Mouse (Mus musculus) embryonic facial prominence, embryonic 11.5 days (tissue): ENCODE data around the gene Gm43191. TPM values are rescaled to one million over a fixed set of nuclear protein-coding genes. Genes with fewer than 3 reads are reported as not detected.

Experiments
- ATAC-seq: fragments of 200-750 bp; cut with Nextera tagmentation; replicated peaks from 2 replicates; pipeline ENCODE4 v1.8.0; 2017; ENCODE audit warnings: low read depth; ENCODE audit not compliant: insufficient number of reproducible peaks, low FRiP score, low TSS enrichment
- DNase-seq: peaks from one replicate; pipeline ENCODE4 v3.0.0-alpha.2; 2015; ENCODE audit warnings: low spot score
- H3K27ac ChIP-seq: fragments of 300-500 bp; sonication (generic); replicated peaks from 2 replicates; pipeline ENCODE4 v1.5.1; 2014; ENCODE audit warnings: mild to moderate bottlenecking, low read depth, low read length, control low read depth
- H3K27me3 ChIP-seq: fragments of 300-500 bp; sonication (generic); 2 replicates; pipeline ENCODE4 v1.6.1; 2014; ENCODE audit warnings: mild to moderate bottlenecking, low read length, moderate library complexity, mixed read lengths; ENCODE audit not compliant: control insufficient read depth, insufficient read depth
- H3K36me3 ChIP-seq: fragments of 300-500 bp; sonication (generic); replicated peaks from 2 replicates; pipeline ENCODE4 v1.6.1; 2014; ENCODE audit warnings: low read depth, mild to moderate bottlenecking, low read length, moderate library complexity, mixed read lengths; ENCODE audit not compliant: control insufficient read depth, insufficient read depth
- H3K4me1 ChIP-seq: fragments of 300-500 bp; sonication (generic); 2 replicates; pipeline ENCODE4 v1.6.1; 2014; ENCODE audit warnings: low read length, mixed read lengths; ENCODE audit not compliant: control insufficient read depth, insufficient read depth
- H3K4me2 ChIP-seq: fragments of 300-500 bp; sonication (generic); 2 replicates; pipeline ENCODE4 v1.6.1; 2014; ENCODE audit warnings: low read depth, mild to moderate bottlenecking, control low read depth, low read length, moderate library complexity
- H3K4me3 ChIP-seq: fragments of 300-500 bp; sonication (generic); 2 replicates; pipeline ENCODE4 v1.5.1; 2014; ENCODE audit warnings: low read depth, low read length, control low read depth
- H3K9ac ChIP-seq: fragments of 300-500 bp; sonication (generic); replicated peaks from 2 replicates; pipeline ENCODE4 v1.6.1; 2014; ENCODE audit warnings: mild to moderate bottlenecking, control low read depth, low read length
- H3K9me3 ChIP-seq: fragments of 300-500 bp; sonication (generic); replicated peaks from 2 replicates; pipeline ENCODE4 v1.6.1; 2016; ENCODE audit warnings: mild to moderate bottlenecking, low read length, inconsistent platforms, mixed read lengths; ENCODE audit not compliant: control insufficient read depth
- WGBS: fragments of 180-500 bp; shearing (Covaris S2); extraction: QIAGEN DNeasy Blood & Tissue Kit; methylation state at CpG from one replicate; pipeline ENCODE4 v1.1.7; 2014; 5-methylcytosine and 5-hydroxymethylcytosine counted together
- polyA plus RNA-seq: library from polyadenylated mRNA; unstranded; fragments of >200 nt; fragmentation: Nextera tagmentation; extraction: Ambion mirVana; gene quantifications from 2 replicates; pipeline ENCODE4 v1.2.1, GENCODE M21; 2014

Gene Gm43191
- polyA plus RNA-seq, 1 experiment from 2014 or later: not detected

- Histone ChIP-seq H3K9ac (no peak overlapping the region), H3K9me3 (no peaks in the 10 kb centered on the region), H3K27me3 (no peaks in the 10 kb centered on the region), H3K4me3 (no peak overlapping the region), H3K27ac (no peak overlapping the region), H3K4me1 (no peaks in the 10 kb centered on the region), H3K4me2 (no peak overlapping the region), H3K36me3 (peaks cover 6% of the 10 kb centered on the region)
- WGBS: 82% methylated on average over 2 of the region's 2 CpGs
- ATAC-seq (no peak), DNase-seq (no peak)
Measured at GRCm38 (mm10) chr3:116642373-116642772, 38.7 kb downstream of the Gm43191 start.

GRCm38 (mm10) chr3:116641811-116642371, 39.2 kb downstream of the Gm43191 start:
- no peak overlapping the region for H3K27ac ChIP-seq
- H3K36me3 ChIP-seq: peaks cover 6% of the 10 kb centered on the region
- H3K27me3 ChIP-seq: no peaks in the 10 kb centered on the region
- H3K4me2 ChIP-seq: no peak overlapping the region
- WGBS: 93% methylated on average over 6 of the region's 6 CpGs
- DNase-seq (no peak), ATAC-seq (no peak)
- no peak overlapping the region for H3K4me3 ChIP-seq
- H3K9ac ChIP-seq: no peak overlapping the region
- H3K9me3 ChIP-seq: no peaks in the 10 kb centered on the region
- H3K4me1 ChIP-seq: no peaks in the 10 kb centered on the region

- ATAC-seq: no peak
- Histone ChIP-seq H3K9ac (no peak overlapping the region), H3K36me3 (peaks cover 6% of the 10 kb centered on the region), H3K4me1 (no peaks in the 10 kb centered on the region), H3K4me3 (no peak overlapping the region), H3K27ac (no peak overlapping the region), H3K27me3 (no peaks in the 10 kb centered on the region), H3K4me2 (no peak overlapping the region), H3K9me3 (no peaks in the 10 kb centered on the region)
- no peak for DNase-seq
- WGBS: 91% methylated on average over 1 of the region's 1 CpGs
Measured at GRCm38 (mm10) chr3:116640024-116640423, 41.0 kb downstream of the Gm43191 start.

GRCm38 (mm10) chr3:116638572-116638971, 42.5 kb downstream of the Gm43191 start:
- Histone ChIP-seq H3K36me3 (peaks cover 6% of the 10 kb centered on the region), H3K4me1 (no peaks in the 10 kb centered on the region), H3K9ac (no peak overlapping the region), H3K4me3 (no peak overlapping the region), H3K4me2 (no peak overlapping the region), H3K27ac (no peak overlapping the region), H3K9me3 (no peaks in the 10 kb centered on the region), H3K27me3 (no peaks in the 10 kb centered on the region)
- ATAC-seq (no peak), DNase-seq (no peak)
- 92% methylated on average over 7 of the region's 7 CpGs for WGBS

GRCm38 (mm10) chr3:116637693-116638476, 43.2 kb downstream of the Gm43191 start:
- no peak overlapping the region for H3K4me3 ChIP-seq
- no peak overlapping the region for H3K27ac ChIP-seq
- H3K9me3 ChIP-seq: no peaks in the 10 kb centered on the region
- no peak overlapping the region for H3K4me2 ChIP-seq
- ATAC-seq: no peak
- 89% methylated on average over 9 of the region's 9 CpGs for WGBS
- no peaks in the 10 kb centered on the region for H3K4me1 ChIP-seq
- no peak overlapping the region for H3K9ac ChIP-seq
- DNase-seq: no peak
- peaks cover 6% of the 10 kb centered on the region for H3K36me3 ChIP-seq
- no peaks in the 10 kb centered on the region for H3K27me3 ChIP-seq

GRCm38 (mm10) chr3:116635799-116636198, 45.3 kb downstream of the Gm43191 start:
- Histone ChIP-seq H3K4me3 (no peak overlapping the region), H3K27ac (no peak overlapping the region), H3K4me1 (no peaks in the 10 kb centered on the region), H3K4me2 (no peak overlapping the region), H3K9me3 (no peaks in the 10 kb centered on the region), H3K36me3 (peaks cover 3% of the 10 kb centered on the region), H3K27me3 (no peaks in the 10 kb centered on the region), H3K9ac (no peak overlapping the region)
- no peak for DNase-seq
- ATAC-seq: no peak
- 76% methylated on average over 5 of the region's 5 CpGs for WGBS

- Histone ChIP-seq H3K4me1 (no peaks in the 10 kb centered on the region), H3K9me3 (no peaks in the 10 kb centered on the region), H3K36me3 (peaks cover 3% of the 10 kb centered on the region), H3K4me3 (no peak overlapping the region), H3K4me2 (no peak overlapping the region), H3K9ac (no peak overlapping the region), H3K27ac (no peak overlapping the region), H3K27me3 (no peaks in the 10 kb centered on the region)
- DNase-seq (no peak), ATAC-seq (no peak)
- 93% methylated on average over 8 of the region's 8 CpGs for WGBS
Measured at GRCm38 (mm10) chr3:116634853-116635252, 46.2 kb downstream of the Gm43191 start.

GRCm38 (mm10) chr3:116634091-116634490, 47.0 kb downstream of the Gm43191 start:
- 91% methylated on average over 3 of the region's 3 CpGs for WGBS

More at GRCm38 (mm10) chr3:116634091-116634490, 47.0 kb downstream of the Gm43191 start:
- no peaks in the 10 kb centered on the region for H3K27me3 ChIP-seq
- H3K4me2 ChIP-seq: no peak overlapping the region
- H3K4me1 ChIP-seq: no peaks in the 10 kb centered on the region
- H3K36me3 ChIP-seq: peaks cover 3% of the 10 kb centered on the region
- no peak for DNase-seq
- H3K4me3 ChIP-seq: no peak overlapping the region
- H3K9me3 ChIP-seq: no peaks in the 10 kb centered on the region
- H3K9ac ChIP-seq: no peak overlapping the region
- no peak overlapping the region for H3K27ac ChIP-seq
- ATAC-seq: no peak
